Mouse (Mus musculus) cortical plate, adult 2 months (tissue): Measurements from ENCODE around the gene Rhod.

Experiments used
- CTCF ChIP-seq: fragments of 200-500 bp; IDR thresholded peaks from 2 replicates; pipeline ENCODE4 v1.5.1; 2011; ENCODE audit warnings: mild to moderate bottlenecking, control low read depth, low read length; ENCODE audit not compliant: insufficient read depth; ENCODE audit errors: extremely low read depth
- POLR2A ChIP-seq: fragments of 200-500 bp; IDR thresholded peaks from 2 replicates; pipeline ENCODE4 v1.6.1; 2011; ENCODE audit warnings: mild to moderate bottlenecking, low read length, control low read depth; ENCODE audit not compliant: insufficient read depth; ENCODE audit errors: extremely low read depth

- TF ChIP-seq CTCF (no peak), POLR2A (no peak)
Observed at GRCm38 (mm10) chr19:4423021-4423420, 16.2 kb downstream of the Rhod start.
